Mouse (Mus musculus): ENCODE results near the gene Plxna4.

Plxna4 gene

GRCm38 (mm10) chr6:32472062-32472461, 115.9 kb downstream of the Plxna4 start:
- DNase-seq (ENCODE audit: low spot score in 2 of 2) = no peak

GRCm38 (mm10) chr6:32471639-32472038, 116.4 kb downstream of the Plxna4 start:
- DNase-seq (ENCODE audit: low spot score in 2 of 2) = no peak

- no peak for DNase-seq (ENCODE audit: low spot score in 2 of 2)
These were observed 118.8 kb downstream of the Plxna4 start for GRCm38 (mm10) chr6:32469196-32469595.

- DNase-seq (ENCODE audit: low spot score in 2 of 2) = no peak
These were observed 122.9 kb downstream of the Plxna4 start for GRCm38 (mm10) chr6:32465129-32465528.

- no peak for DNase-seq (ENCODE audit: low spot score in 2 of 2)
These were observed 123.4 kb downstream of the Plxna4 start for GRCm38 (mm10) chr6:32464637-32465036.

- DNase-seq (ENCODE audit: low spot score in 2 of 2) = no peak
These were observed 123.9 kb downstream of the Plxna4 start for GRCm38 (mm10) chr6:32464046-32464445.

GRCm38 (mm10) chr6:32460400-32460799, 127.6 kb downstream of the Plxna4 start:
- no peak for DNase-seq (ENCODE audit: low spot score in 2 of 2)

GRCm38 (mm10) chr6:32456641-32457040, 131.4 kb downstream of the Plxna4 start:
- DNase-seq (ENCODE audit: low spot score in 2 of 2) = no peak

GRCm38 (mm10) chr6:32451851-32452250, 136.1 kb downstream of the Plxna4 start:
- no peak for DNase-seq (ENCODE audit: low spot score in 2 of 2)

GRCm38 (mm10) chr6:32449237-32449963, 138.6 kb downstream of the Plxna4 start:
- no peak for DNase-seq (ENCODE audit: low spot score in 2 of 2)

GRCm38 (mm10) chr6:32448787-32449186, 139.2 kb downstream of the Plxna4 start:
- no peak for DNase-seq (ENCODE audit: low spot score in 2 of 2)

GRCm38 (mm10) chr6:32446276-32446675, 141.7 kb downstream of the Plxna4 start:
- no peak for DNase-seq (ENCODE audit: low spot score in 2 of 2)

- no peak for DNase-seq (ENCODE audit: low spot score in 2 of 2)
These were observed 142.7 kb downstream of the Plxna4 start for GRCm38 (mm10) chr6:32445246-32445645.

- no peak for DNase-seq (ENCODE audit: low spot score in 2 of 2)
These were observed 143.6 kb downstream of the Plxna4 start for GRCm38 (mm10) chr6:32444393-32444792.

GRCm38 (mm10) chr6:32443679-32444078, 144.3 kb downstream of the Plxna4 start:
- no peak for DNase-seq (ENCODE audit: low spot score in 2 of 2)

- DNase-seq (ENCODE audit: low spot score in 2 of 2) = no peak
These were observed 148.6 kb downstream of the Plxna4 start for GRCm38 (mm10) chr6:32439434-32439833.

GRCm38 (mm10) chr6:32437219-32437618, 150.8 kb downstream of the Plxna4 start:
- DNase-seq (ENCODE audit: low spot score in 2 of 2) = no peak

GRCm38 (mm10) chr6:32423124-32423523, 164.9 kb downstream of the Plxna4 start:
- DNase-seq (ENCODE audit: low spot score in 2 of 2) = no peak

GRCm38 (mm10) chr6:32420610-32421009, 167.4 kb downstream of the Plxna4 start:
- DNase-seq (ENCODE audit: low spot score in 2 of 2) = no peak

GRCm38 (mm10) chr6:32417351-32417750, 170.6 kb downstream of the Plxna4 start:
- DNase-seq (ENCODE audit: low spot score in 2 of 2) = no peak

- DNase-seq (ENCODE audit: low spot score in 2 of 2) = no peak
These were observed 176.7 kb downstream of the Plxna4 start for GRCm38 (mm10) chr6:32411325-32411724.

- DNase-seq (ENCODE audit: low spot score in 2 of 2) = no peak
These were observed 178.4 kb downstream of the Plxna4 start for GRCm38 (mm10) chr6:32409625-32410024.

- DNase-seq (ENCODE audit: low spot score in 2 of 2) = no peak
These were observed 180.3 kb downstream of the Plxna4 start for GRCm38 (mm10) chr6:32407574-32408185.

All from spleen, postnatal 14 days (tissue).